Mouse (Mus musculus) gastrocnemius, postnatal 10 days (tissue): ENCODE measurements around the gene Ntm. TPM values are rescaled to one million over a fixed set of nuclear protein-coding genes. Genes with fewer than 3 reads are reported as not detected.

ENCODE experiments used
- DNase-seq: peaks from one replicate; pipeline ENCODE4 v3.0.0; 2021; ENCODE audit warnings: mixed read lengths
- total RNA-seq, 2 experiments: library from RNA; stranded (reverse); gene quantifications; 2 replicates each; pipeline ENCODE4 v1.2.3; 2021

Ntm gene
- total RNA-seq, 2 experiments from 2014 or later, result 4.7 to 5.4 TPM

DNA sequence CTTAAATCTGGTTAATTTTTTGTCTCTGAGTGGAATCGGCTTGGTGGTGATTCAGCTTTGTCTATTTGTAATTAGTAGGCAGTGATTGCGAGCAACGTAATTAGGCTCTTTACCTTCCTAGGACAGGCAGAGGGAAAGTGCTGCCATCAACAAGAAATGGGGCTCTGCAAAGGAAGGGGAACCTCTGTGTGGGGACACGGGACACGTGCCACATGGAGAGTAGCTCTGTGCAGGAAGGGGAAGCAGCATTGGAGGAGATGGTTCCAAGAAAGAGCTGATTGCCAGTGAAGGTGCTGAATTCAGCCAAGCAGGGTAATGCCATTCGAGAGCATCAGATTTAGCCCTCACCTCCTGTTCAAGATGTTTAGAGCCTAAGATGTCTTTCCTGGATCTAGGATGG is 936.5 kb downstream of the Ntm start:
- no peak for DNase-seq

DNA sequence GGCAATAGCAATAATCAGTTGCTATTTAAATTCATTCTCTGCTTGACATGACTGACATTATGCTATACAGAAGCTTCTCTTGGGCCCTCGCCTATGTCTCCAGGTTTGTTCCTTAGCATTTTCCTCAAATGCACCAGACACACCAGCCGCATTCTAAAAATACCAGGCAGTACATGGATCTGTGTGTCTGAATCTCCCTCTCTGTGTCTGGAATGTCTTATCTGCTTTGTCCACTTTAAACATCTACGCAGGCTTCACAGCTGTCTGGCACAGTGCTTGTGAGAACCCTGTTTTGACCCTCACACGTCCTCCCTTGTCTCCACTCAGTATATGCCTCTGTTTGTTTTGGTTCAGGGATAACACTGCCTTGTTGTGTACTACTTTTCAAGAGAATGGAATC is 937.3 kb downstream of the Ntm start:
- DNase-seq, result no peak

DNA sequence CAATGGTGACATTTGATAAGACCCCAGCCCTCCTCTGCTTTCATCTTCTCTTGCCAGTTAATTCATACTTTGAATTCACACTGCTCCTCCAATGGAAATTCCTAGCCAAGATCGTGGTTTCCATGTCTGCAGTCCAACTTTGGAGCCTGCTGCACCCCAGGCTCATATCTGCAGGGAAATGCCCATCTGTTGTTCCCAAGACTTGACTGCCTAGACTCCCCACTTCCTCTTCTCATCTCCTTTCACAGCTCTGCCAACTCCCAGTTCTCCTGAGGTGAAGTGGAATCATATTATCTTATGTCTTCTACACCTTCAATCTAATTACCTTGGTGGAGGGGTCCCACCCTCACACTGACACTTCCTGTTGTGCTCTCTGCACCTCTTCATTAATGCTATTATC is 937.8 kb downstream of the Ntm start:
- DNase-seq, result no peak

DNA sequence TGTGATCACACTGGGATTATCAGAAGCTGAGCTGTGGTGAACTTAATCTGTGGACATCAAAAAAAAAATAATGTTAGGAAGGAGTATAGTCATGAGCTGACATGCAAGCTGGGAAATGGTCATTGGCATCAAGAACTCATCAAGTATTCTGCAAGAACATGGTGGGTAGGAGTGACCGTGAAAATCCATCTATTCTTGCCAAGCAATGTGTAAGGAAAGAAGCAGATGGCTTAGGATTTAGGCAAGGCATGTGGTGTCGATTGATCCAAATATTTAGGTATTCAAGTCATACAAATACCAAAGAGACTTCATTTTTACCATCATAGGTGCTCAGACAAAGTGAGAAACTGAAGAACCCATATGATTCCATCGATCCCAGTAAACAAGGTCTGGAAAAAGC is 946.1 kb downstream of the Ntm start:
- no peak for DNase-seq

DNA sequence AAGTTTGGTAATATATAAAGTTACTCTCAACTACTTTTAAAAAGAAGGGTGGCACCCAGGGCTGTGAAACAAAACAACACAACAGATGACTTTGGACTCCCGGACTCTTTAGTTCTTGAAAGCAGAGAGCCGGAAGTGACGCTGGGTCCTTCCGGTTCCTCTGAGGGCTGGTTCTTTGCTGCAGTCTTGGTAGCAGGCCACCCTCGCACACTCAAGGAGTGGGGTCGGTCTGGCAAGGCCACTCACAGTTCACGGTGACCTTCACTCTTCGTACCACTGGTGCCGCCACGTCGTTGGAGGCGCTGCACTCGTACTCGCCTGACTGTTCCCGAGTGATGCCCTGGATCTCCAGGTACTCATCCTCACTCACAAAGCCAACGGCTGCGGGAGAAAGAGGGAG is 949.1 kb downstream of the Ntm start:
- no peak for DNase-seq

DNA sequence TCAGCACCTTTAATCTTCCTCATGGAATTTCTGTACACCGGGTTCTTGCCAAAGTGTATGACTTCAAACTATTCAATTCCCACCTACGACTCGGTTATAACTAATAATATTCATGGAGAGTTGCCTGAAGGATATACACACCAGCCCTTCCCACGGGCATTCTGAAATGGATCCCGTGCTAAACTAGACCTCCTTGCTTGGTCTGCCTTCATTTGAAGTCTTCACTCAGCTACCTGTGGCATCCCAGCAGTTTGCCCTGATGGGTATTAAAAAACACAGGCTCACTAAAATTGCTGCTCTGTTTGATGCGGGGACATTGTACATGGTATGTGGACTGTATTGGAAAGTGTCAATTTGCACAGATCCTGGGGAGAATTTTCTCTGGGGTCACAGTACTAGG is 950.4 kb downstream of the Ntm start:
- no peak for DNase-seq

DNA sequence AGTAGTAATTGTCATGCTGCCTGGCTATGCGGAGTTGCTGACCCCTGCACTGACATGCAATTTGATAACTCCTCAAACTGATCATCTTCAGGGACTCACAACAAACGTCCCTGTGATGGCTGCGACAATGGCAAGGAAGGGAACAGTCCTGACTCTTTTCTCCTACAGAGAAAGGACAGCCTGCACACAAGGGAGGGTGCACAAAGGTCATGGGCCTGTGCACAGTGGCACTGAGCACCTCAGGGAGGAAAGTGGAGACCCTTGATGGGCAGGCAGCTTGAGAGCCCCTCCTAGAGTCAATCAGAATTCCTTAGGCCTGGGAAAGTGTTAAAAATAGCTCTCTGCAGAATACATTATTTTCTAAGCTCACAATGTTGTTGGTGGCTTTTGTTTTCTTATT is 951.5 kb downstream of the Ntm start:
- no peak for DNase-seq

DNA sequence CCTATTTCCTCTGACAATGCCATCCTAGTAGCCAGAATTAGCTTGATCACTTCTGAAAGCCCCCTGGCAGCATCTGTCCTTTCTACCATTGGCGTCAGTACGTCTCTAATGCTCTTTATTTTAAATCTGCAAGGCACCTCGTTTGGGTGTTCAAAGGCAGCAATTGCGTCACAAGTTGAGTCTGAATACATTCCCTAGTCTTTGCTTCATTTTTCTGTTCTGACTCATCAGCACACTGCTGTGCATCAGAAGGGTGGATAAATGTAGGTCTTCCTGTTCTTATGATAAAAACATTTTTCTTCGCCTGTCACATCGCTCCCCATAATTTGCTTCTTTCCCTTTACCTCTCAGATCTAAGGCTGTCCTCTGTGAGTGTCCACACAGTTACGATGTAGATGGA is 958.4 kb downstream of the Ntm start:
- DNase-seq, result no peak

DNA sequence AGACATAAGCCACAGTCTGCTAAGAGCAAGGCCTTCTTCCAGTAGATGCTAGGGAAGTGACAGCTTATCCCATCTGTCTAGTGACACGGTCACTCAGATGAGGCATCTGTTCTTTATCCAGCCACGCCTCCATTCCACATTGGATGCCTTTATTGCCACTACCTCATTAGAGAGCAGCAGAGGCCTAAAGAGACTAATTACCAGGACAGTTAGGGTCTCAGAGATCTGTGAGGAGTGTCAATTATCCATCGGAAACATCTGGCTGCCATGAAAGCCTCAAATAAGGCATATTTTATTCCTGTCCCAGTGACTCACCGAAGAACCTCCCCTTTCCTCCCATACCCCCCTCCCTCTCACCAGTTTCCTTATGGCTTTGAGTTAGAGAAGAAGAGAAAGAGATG is 963.0 kb downstream of the Ntm start:
- DNase-seq, result no peak

DNA sequence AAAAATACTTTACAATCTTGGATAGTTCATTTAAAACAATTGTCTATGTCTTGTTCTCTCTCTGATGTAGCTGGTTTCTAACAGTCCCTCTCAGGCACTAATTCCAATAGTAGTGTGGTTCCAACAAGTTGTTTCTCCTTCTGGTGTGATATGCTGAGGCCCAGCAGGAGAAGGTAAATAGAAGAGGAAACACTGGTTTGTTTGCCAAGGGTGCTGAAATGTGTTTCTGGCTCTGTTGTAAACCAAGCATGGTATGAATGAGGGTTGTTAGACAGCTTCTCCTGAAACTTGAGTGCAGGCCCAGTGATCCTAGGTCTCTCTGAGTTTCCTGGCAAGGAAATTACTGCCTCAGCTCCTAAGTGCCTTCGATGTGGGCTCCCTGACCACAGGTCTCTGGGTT is 985.7 kb downstream of the Ntm start:
- no peak for DNase-seq

DNA sequence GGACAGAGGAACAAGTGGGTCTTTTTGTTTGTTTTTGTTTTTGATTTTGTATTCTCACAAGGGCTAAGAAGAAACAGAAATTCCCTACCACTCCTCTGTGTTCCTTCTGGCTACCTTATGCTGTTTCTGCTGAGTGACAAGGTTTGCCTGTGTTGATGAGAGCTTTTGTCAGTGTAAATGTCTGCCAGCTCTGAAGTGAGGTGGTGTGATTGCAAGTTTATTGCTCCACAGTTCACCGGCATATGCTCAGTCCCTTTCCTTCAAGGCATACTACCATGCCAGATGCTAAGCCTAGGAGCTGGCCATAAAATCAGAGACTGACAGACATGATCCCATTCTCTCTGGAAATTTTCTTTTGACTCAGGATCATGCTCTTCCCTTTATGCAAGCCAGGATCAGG is 993.5 kb downstream of the Ntm start:
- no peak for DNase-seq
